Mouse (Mus musculus) lung, adult 18-20 months (tissue): ENCODE results near the gene Rec114.

Experiments used
- DNase-seq, 2 experiments: peaks; one replicate each; pipeline ENCODE4 v3.0.0; 2022; ENCODE audit warnings: mixed read lengths in 2 of 2

The Rec114 gene

DNA sequence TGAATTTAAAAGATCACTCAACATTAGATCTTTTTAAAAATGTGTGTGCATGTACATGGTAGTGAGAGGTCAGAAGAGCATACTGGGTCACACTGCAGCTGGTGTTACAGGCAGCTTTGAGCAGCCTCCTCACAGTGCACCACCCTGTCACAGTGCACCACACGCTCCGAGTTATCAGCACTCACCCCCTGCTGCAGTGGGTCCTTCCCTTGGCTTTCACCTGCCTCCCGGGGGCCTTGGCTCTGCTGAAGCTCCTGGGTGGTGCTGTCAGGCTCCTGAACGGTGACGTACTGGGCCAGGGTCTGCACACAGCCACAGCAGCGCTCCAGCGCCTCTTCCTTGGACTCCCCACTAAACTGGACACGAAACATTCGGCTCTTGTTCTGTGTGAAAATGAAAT lies 83.8 kb downstream of the Rec114 start:
- no peak for DNase-seq

DNA sequence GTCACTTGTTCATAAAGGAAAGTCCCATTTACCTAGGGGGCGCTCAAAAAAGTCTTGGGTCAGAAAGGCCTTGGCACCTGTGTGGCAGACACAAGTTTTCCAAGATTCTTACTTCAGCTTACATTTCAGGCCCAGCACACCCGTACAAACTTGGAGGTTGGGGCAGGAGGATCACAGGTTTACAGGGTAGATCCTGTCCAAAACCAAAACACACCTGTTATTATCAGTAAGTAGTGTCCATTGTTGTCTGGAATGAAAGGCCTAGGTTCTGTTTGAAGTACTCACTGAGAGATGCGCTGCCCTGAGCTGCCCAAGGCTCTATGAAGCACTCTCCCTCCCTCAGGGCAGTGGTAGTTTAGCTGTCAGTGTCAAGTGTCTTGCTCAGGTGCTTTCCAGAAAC lies 84.4 kb downstream of the Rec114 start:
- no peak for DNase-seq

- DNase-seq, result no peak
Measured at GRCm38 (mm10) chr9:58658596-58659309, 85.0 kb downstream of the Rec114 start.

DNA sequence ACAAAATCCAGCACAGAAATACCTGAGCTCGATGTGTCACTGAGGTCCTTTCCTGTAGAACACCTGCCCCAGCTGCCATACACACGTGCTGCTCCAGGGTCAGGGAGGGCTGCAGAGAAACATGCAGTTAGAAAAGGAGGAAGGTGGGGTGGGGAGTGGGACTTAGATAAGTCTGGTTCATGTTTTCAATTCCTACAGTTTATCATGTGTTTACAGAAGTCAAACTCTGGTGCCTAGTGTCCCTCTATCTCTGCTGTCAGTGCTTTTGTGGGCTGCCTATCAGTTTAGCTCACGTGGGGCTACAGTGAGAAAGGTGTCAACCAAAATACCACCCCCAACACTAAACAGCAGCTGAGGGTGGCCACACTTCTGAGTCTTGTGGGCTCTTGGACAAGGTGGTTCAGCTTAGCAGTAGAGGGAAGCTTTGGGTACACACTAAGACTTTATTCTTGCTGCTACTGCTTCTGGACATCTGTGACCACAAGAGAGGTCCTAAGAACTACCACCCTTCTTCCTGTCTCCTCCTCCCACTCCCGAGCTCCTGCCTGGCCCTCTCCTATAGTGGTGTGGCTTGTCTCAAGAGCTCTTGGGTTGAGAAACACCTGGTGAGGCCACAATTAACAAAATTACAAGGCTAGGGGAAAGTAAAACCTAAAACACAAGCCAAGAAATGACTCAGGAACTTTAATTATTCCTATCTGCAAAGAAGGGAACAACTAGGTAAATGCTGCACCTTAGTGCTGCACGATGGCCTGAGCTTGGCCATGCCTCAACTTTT lies 85.8 kb downstream of the Rec114 start:
- DNase-seq, result peak in 1 of 2 experiments; percentile 50

- no peak for DNase-seq
Measured at GRCm38 (mm10) chr9:58656824-58657223, 86.9 kb downstream of the Rec114 start.

- no peak for DNase-seq
Measured at GRCm38 (mm10) chr9:58656396-58656795, 87.4 kb downstream of the Rec114 start.

GRCm38 (mm10) chr9:58654494-58654893 lies 89.3 kb downstream of the Rec114 start:
- peak in 1 of 2 experiments; percentile 34 for DNase-seq

DNA sequence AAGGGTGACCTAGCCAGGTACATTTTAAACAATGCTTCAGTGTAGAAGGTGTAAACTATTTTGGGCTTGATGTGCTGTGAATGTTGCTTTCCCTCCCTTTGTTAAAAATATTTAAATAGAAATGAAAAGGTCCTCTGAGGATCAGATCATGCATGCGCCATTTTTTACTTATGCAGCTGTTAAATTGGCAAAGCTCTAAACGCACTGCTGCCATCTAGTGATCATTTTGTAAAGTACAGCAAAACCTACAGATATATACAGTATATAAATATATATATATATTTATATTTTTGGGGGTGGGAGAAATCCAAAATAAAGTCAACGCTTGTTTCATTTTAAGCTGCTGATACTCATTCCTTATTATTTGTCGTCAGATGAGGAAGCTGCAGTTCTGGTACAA lies 91.8 kb downstream of the Rec114 start:
- peak in 1 of 2 experiments; percentile 29 for DNase-seq

- DNase-seq, result no peak
Measured at GRCm38 (mm10) chr9:58649265-58649626, 94.5 kb downstream of the Rec114 start.

DNA sequence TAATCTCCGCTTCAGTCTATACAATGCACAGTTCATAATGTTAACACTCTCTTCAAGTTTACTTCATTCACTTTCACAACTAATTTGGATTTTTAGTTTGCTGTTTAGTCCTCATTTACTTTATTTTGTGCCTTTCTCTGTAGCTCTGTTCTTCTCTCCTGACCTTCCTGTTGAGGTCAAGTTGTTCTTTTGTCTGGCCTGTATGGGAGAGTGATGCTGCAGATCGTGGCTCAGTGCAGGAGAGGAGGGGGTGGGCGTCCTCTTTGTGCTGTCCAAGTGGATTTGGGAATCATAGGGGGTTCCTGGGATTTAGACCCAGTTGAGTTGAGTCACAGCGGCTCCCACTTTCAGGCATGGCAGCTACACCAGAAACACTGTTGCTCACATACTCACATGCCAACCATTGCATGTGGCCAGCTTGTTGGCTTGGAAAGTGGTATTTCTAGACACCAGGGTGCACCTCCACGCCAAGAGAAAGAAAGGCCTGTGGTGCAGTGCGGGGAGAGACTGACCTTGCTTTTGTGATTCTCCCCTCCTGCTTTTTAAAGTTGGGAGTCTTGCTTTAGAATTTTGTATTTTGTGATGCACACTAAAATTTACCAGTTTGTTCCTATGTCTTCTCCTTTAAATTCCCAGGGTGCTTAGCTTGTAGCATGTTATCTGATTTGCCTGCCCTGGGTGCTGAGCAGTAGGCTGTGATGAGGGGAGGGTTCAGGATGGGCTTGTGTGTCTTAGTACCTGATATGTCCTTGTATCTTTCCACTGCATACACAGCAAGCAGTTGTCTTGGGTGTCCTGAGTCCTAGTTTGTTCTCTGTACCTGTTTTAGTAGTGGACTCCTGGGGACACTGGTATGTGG lies 95.1 kb downstream of the Rec114 start:
- DNase-seq, result no peak

DNA sequence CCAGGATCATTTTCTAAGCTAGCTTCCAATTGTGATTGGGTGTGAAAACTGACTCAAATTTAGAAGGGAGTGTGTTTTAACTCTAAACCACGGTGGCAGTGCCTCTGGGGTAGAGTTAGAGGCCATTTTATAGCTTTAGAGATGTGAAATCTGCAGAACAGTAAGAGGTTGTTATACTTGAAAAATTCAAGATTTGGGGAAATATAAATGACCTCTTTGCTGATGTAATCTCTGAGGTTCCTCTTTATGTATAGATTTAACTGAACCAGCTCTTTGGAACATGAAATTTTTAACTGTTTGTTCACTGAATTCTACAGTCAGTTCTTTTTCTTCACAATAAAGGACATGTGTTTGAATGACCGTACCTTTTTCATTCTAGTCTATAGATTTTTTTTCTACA lies 113.3 kb downstream of the Rec114 start:
- DNase-seq, result no peak

DNA sequence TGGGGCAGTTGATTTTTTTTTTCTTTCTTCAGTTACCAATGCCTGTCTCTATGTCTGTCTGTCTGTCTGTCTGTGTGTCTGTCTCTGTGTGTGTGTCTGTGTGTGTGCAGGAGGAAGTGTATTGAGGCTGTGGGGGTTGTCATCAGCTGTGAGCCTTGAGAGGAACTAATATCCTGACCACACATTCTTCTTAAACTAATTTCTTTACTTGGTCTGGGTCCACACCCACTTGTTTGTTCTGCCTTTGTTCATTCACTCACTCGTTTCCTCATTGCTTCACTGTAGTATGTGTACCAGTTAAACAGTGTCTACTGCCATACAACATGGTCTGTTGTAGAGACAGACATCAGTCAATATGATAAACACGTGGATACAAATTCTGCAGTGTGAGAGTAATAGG lies 116.6 kb downstream of the Rec114 start:
- DNase-seq, result peak in 1 of 2 experiments; percentile 35

GRCm38 (mm10) chr9:58623009-58623408 lies 120.8 kb downstream of the Rec114 start:
- no peak for DNase-seq

DNA sequence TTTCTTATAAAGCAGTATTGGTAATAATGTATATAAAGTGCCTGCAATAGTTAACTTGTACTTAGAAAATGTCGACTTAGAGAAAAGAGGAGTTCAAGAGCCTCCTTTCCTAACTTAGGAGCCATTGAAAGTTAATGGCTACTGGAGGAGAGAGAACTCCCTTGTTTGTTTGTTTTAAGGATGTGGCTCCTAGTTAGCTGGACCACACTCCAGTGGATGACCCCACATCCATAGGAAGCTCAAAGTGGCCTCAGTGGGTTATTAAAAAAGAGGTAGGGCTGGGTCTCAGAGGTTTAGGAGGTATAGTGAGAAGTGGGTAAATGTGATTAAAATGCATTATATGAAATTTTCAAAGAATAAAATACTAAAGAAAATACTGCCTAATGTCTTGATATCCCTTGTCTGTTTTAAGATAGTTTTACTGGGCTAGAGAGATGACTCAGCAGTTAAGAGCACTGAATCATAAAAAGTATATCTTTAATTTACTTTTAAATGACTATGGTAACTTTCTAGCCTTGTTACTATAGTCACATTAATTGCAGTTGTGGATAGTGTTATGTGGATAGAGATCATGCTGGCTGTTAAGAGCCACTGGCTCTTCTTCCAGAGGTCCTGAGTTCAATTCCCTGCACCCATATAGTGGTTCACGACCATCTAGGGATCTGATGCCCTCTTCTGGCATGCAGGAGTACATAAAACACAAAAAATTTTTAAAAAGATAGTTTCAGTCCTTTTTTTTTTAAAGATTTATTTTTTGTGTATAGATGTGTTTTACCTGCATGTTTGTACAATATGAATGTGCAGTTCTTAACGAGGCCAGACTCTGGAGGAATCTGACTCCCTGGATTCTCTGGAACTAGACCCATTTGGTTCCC lies 128.5 kb downstream of the Rec114 start:
- no peak for DNase-seq

GRCm38 (mm10) chr9:58613790-58614189 lies 130.0 kb downstream of the Rec114 start:
- no peak for DNase-seq
